Mouse (Mus musculus) heart, embryonic 14.5 days (tissue): Measurements from ENCODE around the gene Mmp28. TPM values are rescaled to one million over a fixed set of nuclear protein-coding genes. Genes with fewer than 3 reads are reported as not detected.
A peak's percentile ranks its signal among the peaks of the same experiment; 100 is the strongest.

Experiments
- ATAC-seq: fragments of 200-750 bp; cut with Nextera tagmentation; 2 replicates; pipeline ENCODE4 v1.8.0; 2017; ENCODE audit warnings: low read depth, moderate TSS enrichment; ENCODE audit not compliant: insufficient number of reproducible peaks, insufficient read depth, low FRiP score
- H3K27ac ChIP-seq, 2 experiments: fragments of 200-500 bp in 1 of 2; fragments of 300-500 bp in 1 of 2; sonication (generic) in 1 of 2; replicated peaks in 1 of 2; 2 replicates each; pipeline ENCODE4 v1.5.1; 2012 to 2014; ENCODE audit warnings: low read depth in 2 of 2, low read length in 2 of 2, control low read depth in 1 of 2, mild to moderate bottlenecking in 1 of 2, mixed read lengths in 1 of 2; ENCODE audit not compliant: control insufficient read depth in 1 of 2, insufficient read depth in 1 of 2
- H3K27me3 ChIP-seq: fragments of 300-500 bp; sonication (generic); 2 replicates; pipeline ENCODE4 v1.6.1; 2014; ENCODE audit warnings: mild to moderate bottlenecking, low read length, control low read depth; ENCODE audit not compliant: control insufficient read depth, insufficient read depth
- H3K36me3 ChIP-seq: fragments of 300-500 bp; sonication (generic); 2 replicates; pipeline ENCODE4 v1.6.1; 2014; ENCODE audit warnings: mild to moderate bottlenecking, control low read depth, low read length, mixed read lengths; ENCODE audit not compliant: control insufficient read depth, insufficient read depth
- H3K4me1 ChIP-seq, 2 experiments: fragments of 200-500 bp in 1 of 2; fragments of 300-500 bp in 1 of 2; sonication (generic) in 1 of 2; 2 replicates each; pipeline ENCODE4 v1.6.1; 2012 to 2014; ENCODE audit warnings: low read length in 2 of 2, control low read depth in 1 of 2, mixed read lengths in 1 of 2; ENCODE audit not compliant: control insufficient read depth in 2 of 2, insufficient read depth in 2 of 2
- H3K4me2 ChIP-seq: fragments of 300-500 bp; sonication (generic); 2 replicates; pipeline ENCODE4 v1.6.1; 2014; ENCODE audit warnings: mild to moderate bottlenecking, low read length
- H3K4me3 ChIP-seq, 2 experiments: fragments of 200-500 bp in 1 of 2; fragments of 300-500 bp in 1 of 2; sonication (generic) in 1 of 2; 2 replicates each; pipeline ENCODE4 v1.5.1; 2012 to 2014; ENCODE audit warnings: low read length in 2 of 2, mild to moderate bottlenecking in 2 of 2, control low read depth in 1 of 2, low read depth in 1 of 2, moderate library complexity in 1 of 2; ENCODE audit not compliant: control insufficient read depth in 1 of 2, insufficient read depth in 1 of 2
- H3K9ac ChIP-seq: fragments of 300-500 bp; sonication (generic); 2 replicates; pipeline ENCODE4 v1.6.1; 2014; ENCODE audit warnings: mild to moderate bottlenecking, low read length
- H3K9me3 ChIP-seq: fragments of 300-500 bp; sonication (generic); 2 replicates; pipeline ENCODE4 v1.6.1; 2016; ENCODE audit warnings: low read length, control low read depth; ENCODE audit not compliant: control insufficient read depth
- WGBS: fragments of 180-500 bp; shearing (Covaris S2); extraction: QIAGEN DNeasy Blood & Tissue Kit; methylation state at CpG from one replicate; pipeline ENCODE4 v1.1.7; 2014; 5-methylcytosine and 5-hydroxymethylcytosine counted together
- polyA plus RNA-seq: library from polyadenylated mRNA; unstranded; fragments of >200 nt; fragmentation: Nextera tagmentation; extraction: Ambion mirVana; gene quantifications from 2 replicates; pipeline ENCODE4 v1.2.1, GENCODE M21; 2014

Mmp28 gene
- polyA plus RNA-seq, 1 experiment from 2014 or later: 3.7 TPM

DNA sequence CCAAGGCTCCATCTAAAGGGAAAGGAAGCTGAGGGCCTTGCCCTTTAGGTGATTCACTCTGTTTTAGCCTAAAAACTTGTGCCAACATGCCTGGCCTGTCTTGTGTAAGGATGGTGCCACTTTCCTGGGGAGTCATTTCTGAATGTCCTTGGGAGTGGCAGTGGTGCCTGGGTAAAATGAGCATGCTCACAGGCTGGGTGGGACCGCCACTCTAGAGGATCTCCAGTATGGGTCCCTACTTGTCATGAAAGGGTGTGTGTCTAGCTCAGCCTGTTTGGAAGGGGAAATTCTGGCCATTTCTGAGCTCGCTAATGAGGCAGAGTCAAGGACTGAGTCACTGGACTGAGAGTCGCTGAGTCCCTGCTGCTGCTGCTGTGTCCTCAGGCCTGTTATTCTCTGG lies 7.3 kb downstream of the Mmp28 start:
- WGBS: 71% methylated on average over 3 of the region's 3 CpGs
- Histone ChIP-seq H3K27me3 (no peaks in the 10 kb centered on the region), H3K4me2 (no peak overlapping the region), H3K36me3 (no peaks in the 10 kb centered on the region), H3K4me3 (no peak overlapping the region), H3K4me1 (peaks cover 20 to 23% of the 10 kb centered on the region in 2 experiments), H3K9me3 (no peaks in the 10 kb centered on the region), H3K27ac (no peak overlapping the region), H3K9ac (no peak overlapping the region)
- no peak for ATAC-seq

DNA sequence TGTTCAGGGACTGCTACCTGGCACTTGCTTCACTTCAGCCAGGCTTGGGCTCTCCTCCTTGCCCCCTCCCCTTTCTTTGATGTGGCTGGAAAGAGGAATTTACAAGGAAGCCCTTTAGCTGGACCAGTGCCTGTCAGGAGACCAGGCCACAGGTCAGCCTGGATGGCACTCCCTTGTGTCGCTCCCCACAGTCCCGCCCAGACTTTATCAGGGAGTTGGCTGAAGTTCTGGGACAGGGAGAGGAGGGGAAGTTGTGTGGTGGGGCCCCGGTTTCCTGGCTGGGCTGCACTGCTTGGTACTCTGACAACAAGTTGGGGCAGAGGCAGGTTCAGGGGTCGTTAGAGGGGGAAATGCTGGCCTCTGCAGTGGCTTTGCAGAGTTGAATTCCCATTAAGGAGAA lies 8.3 kb downstream of the Mmp28 start:
- Histone ChIP-seq H3K4me2 (0 out of 2 replicates have a peak overlapping the region, but pooled peaks have one; percentile 2), H3K4me1 (peaks cover 24 to 30% of the 10 kb centered on the region in 2 experiments), H3K27ac (peak overlapping the region in 1 of 2 experiments; percentile 20; a peak in 3 of 4 replicates), H3K9ac (peak overlapping the region; percentile 2; the same call in 1 of the 2 replicates), H3K27me3 (no peaks in the 10 kb centered on the region), H3K4me3 (no peak overlapping the region), H3K9me3 (no peaks in the 10 kb centered on the region), H3K36me3 (no peaks in the 10 kb centered on the region)
- WGBS: 0% methylated on average over 4 of the region's 4 CpGs
- ATAC-seq: peak; percentile 64

DNA sequence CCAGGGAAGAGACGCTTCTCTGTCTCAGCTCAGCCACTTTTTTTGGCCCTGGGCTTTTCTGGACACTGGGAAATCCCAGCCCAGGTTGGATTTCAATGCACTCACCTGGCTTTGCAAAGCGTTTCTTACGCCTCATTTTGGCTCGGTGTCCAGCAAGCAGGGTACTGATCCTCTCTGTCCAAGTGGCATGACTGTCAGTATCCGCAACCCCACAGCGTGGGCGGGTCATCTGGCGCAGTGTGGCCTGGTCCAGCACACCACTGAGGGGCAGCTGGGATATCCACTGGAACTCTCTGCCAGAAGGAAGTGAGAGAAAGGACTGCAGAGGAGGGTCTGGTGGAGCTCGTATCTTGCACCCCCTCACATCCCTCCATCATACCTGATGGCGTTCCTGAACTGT lies 11.6 kb downstream of the Mmp28 start:
- ATAC-seq: no peak
- WGBS: 85% methylated on average over 10 of the region's 10 CpGs
- H3K27ac ChIP-seq: no peak overlapping the region
- no peak overlapping the region for H3K4me2 ChIP-seq
- H3K4me1 ChIP-seq: peaks cover 38 to 50% of the 10 kb centered on the region in 2 experiments
- H3K9me3 ChIP-seq: no peaks in the 10 kb centered on the region
- H3K36me3 ChIP-seq: no peaks in the 10 kb centered on the region
- H3K27me3 ChIP-seq: peaks cover under 1% of the 10 kb centered on the region; the same call in 1 of the 2 replicates
- H3K9ac ChIP-seq: no peak overlapping the region
- H3K4me3 ChIP-seq: no peak overlapping the region

DNA sequence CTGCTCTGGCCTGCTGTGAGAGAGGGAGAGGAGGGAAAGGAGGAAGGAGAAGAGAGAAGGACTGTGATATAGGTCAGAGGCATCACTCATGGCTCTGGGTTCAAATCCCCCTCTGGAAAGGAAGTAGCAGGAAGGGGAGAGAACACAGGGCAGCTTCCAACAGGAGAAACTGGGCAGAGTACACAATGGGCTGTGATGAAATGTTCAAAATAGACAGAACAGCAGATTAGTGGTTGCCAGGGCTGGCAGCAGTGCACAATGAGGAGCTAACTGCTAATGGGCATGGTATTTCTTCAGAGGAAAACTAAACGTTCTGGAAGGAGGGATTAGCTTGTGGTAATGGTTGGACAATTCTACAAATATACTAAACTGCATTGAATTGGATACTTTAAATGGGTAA lies 12.3 kb downstream of the Mmp28 start:
- ATAC-seq: no peak
- peaks cover 35 to 50% of the 10 kb centered on the region in 2 experiments for H3K4me1 ChIP-seq
- no peak overlapping the region for H3K4me3 ChIP-seq
- H3K9ac ChIP-seq: no peak overlapping the region
- H3K27ac ChIP-seq: no peak overlapping the region
- no peaks in the 10 kb centered on the region for H3K9me3 ChIP-seq
- no peaks in the 10 kb centered on the region for H3K36me3 ChIP-seq
- H3K4me2 ChIP-seq: no peak overlapping the region
- peaks cover 8% of the 10 kb centered on the region; the same call in 1 of the 2 replicates for H3K27me3 ChIP-seq
- WGBS: 22% methylated on average over 1 of the region's 1 CpGs

DNA sequence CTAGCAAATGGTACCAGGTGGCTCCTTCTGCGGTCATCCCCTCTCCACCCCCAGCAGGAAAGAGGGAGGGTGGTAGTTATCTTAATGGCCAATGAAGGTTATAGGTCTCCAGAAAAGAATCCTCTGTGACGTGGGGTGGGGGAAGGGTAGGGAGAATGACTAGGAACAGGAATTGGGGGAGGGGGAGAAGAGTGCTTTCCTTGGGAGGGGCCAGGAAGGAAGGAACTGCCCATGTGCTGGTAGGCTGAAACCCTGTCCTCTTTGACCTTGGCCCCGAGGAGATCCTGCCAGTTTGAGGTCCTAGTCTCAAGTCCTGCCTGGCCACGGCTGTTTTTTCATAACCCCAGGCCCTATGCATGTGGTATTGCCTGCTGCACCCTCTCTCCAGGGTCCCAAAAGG lies 13.6 kb downstream of the Mmp28 start:
- Histone ChIP-seq H3K9ac (no peak overlapping the region), H3K9me3 (no peaks in the 10 kb centered on the region), H3K27me3 (peaks cover 20% of the 10 kb centered on the region; the same call in 1 of the 2 replicates), H3K4me1 (peaks cover 31 to 46% of the 10 kb centered on the region in 2 experiments), H3K36me3 (no peaks in the 10 kb centered on the region), H3K27ac (peak overlapping the region; percentile 36 to 69; a peak in 2 of 4 replicates), H3K4me3 (no peak overlapping the region), H3K4me2 (no peak overlapping the region)
- ATAC-seq: no peak
- WGBS: 36% methylated on average over 4 of the region's 4 CpGs

DNA sequence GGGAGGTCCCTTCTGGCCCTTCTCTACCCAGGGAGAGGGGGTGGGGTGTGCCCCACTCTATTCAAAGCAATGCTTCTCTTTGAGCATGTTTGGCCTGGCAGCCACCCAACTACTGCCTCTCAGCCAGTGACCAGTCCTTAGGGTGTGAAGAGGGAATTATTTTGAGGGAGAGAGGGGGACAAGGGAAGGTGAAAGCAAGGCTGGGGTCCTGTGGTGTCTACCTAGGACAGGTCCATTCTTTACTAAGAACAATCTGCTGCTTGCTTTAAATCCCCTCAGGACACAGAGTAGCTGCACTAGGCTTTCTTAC lies 14.0 kb downstream of the Mmp28 start:
- peak overlapping the region; percentile 36 to 69 for H3K27ac ChIP-seq
- no peaks in the 10 kb centered on the region for H3K9me3 ChIP-seq
- no peaks in the 10 kb centered on the region for H3K36me3 ChIP-seq
- no peak overlapping the region for H3K4me2 ChIP-seq
- peak overlapping the region; percentile 38; the same call in 1 of the 2 replicates for H3K9ac ChIP-seq
- no peak overlapping the region for H3K4me3 ChIP-seq
- ATAC-seq: peak; percentile 37; the same call in 1 of the 2 replicates
- H3K27me3 ChIP-seq: peaks cover 24% of the 10 kb centered on the region; the same call in 1 of the 2 replicates
- peaks cover 34 to 48% of the 10 kb centered on the region in 2 experiments for H3K4me1 ChIP-seq

DNA sequence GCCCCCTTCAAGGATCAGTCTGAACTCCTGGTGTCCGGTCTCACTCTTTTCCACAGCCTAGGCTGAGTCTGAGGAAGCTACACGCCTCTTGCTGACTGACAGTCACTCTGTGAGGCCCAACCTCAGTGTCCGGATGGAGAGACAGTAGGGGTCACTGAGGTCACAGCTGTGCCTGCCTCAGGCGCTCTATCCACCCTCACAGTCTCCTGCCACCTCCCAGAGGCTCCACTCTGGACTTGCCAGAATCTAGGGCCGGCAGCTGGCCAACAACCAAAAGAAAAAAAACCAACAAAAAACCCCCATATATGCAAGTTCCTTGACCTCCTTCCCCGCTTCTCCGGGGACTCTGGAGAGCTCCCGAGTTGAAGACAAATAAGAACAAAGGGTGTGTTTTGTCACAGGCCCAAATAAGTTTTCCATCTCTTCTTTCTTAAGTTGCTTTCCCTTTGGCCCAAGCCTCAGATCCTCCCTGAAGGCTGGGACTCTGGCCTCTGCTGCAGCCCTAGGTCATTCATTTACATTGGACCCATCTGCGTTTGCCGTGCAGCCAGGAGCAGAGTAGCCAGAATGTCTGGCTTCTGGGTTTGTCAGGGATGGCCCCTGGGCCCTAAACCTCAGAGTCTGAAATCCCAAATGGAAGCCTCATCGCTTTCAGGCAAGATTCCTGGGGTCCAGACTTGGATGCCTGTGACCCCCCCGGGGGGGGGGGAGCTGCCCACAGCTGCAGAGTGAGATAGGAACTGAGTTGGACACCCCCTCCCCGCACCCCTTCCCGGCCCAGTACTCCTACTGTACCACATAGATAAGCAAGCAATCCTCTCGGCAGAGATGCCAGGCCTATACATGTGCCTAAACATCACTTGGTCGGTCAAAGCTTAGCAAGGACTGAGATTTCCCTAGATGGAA lies 14.6 kb downstream of the Mmp28 start:
- H3K9me3 ChIP-seq: no peaks in the 10 kb centered on the region
- H3K4me2 ChIP-seq: no peak overlapping the region
- 0 out of 2 replicates have a peak, but pooled peaks have one; percentile 33 for ATAC-seq
- peaks cover 27% of the 10 kb centered on the region; the same call in 1 of the 2 replicates for H3K27me3 ChIP-seq
- peaks cover 37 to 52% of the 10 kb centered on the region in 2 experiments for H3K4me1 ChIP-seq
- no peaks in the 10 kb centered on the region for H3K36me3 ChIP-seq
- H3K27ac ChIP-seq: peak overlapping the region; percentile 36 to 69
- no peak overlapping the region for H3K4me3 ChIP-seq
- WGBS: 30% methylated on average over 16 of the region's 16 CpGs
- H3K9ac ChIP-seq: peak overlapping the region; percentile 38; the same call in 1 of the 2 replicates
